ENCODE assay signal across 8 mouse cellular contexts in genomic region chr4:56088701-56089100, GRCm38 (mm10).
DNase-seq lines count a peak whose midpoint lies in the region; ATAC-seq lines count a peak whose summit lies in the region.

No protein-coding gene starts in this region.

- H3K4me2 ChIP-seq in midbrain, embryonic 13.5 days (replicated peaks) = no peak overlapping the region
- no peak overlapping the region for H3K4me2 ChIP-seq in midbrain, embryonic 15.5 days

- no peak overlapping the region for H3K9ac ChIP-seq in midbrain, embryonic 13.5 days (replicated peaks)
- no peak overlapping the region for H3K9ac ChIP-seq in midbrain, embryonic 15.5 days

- WGBS in midbrain, embryonic 13.5 days = 42% methylated on average over 4 of the region's 4 CpGs
- WGBS in midbrain, embryonic 15.5 days = 40% methylated on average over 4 of the region's 4 CpGs
- 15% methylated on average over 4 of the region's 4 CpGs for WGBS in limb, embryonic 10.5 days

- H3K4me1 ChIP-seq in midbrain, embryonic 13.5 days (replicated peaks) = peaks cover 13% of the 10 kb centered on the region; the same call in 1 of the 2 replicates
- no peaks in the 10 kb centered on the region for H3K4me1 ChIP-seq in midbrain, embryonic 15.5 days
- H3K4me1 ChIP-seq in limb, embryonic 10.5 days = peaks cover 12% of the 10 kb centered on the region

- no peaks in the 10 kb centered on the region for H3K36me3 ChIP-seq in midbrain, embryonic 13.5 days
- H3K36me3 ChIP-seq in midbrain, embryonic 15.5 days (replicated peaks) = no peaks in the 10 kb centered on the region
- H3K36me3 ChIP-seq in limb, embryonic 10.5 days = no peaks in the 10 kb centered on the region

- H3K27ac ChIP-seq in midbrain, embryonic 13.5 days = no peak overlapping the region
- no peak overlapping the region for H3K27ac ChIP-seq in midbrain, embryonic 15.5 days
- H3K27ac ChIP-seq in limb, embryonic 10.5 days = no peak overlapping the region

- no peaks in the 10 kb centered on the region for H3K27me3 ChIP-seq in midbrain, embryonic 13.5 days
- H3K27me3 ChIP-seq in midbrain, embryonic 15.5 days (replicated peaks) = no peaks in the 10 kb centered on the region
- H3K27me3 ChIP-seq in limb, embryonic 10.5 days (ENCODE audit: low read depth, poor library complexity, severe bottlenecking) = no peaks in the 10 kb centered on the region

- ATAC-seq in midbrain, embryonic 13.5 days = 0 out of 2 replicates have a peak, but pooled peaks have one; percentile 63
- ATAC-seq in midbrain, embryonic 15.5 days (replicated peaks) = no peak
- no peak for ATAC-seq in activated CD4-positive, CD25-positive, alpha-beta regulatory T cell, adult 4 months

- H3K4me3 ChIP-seq in midbrain, embryonic 13.5 days (replicated peaks) = no peak overlapping the region
- no peak overlapping the region for H3K4me3 ChIP-seq in midbrain, embryonic 15.5 days
- no peak overlapping the region for H3K4me3 ChIP-seq in limb, embryonic 10.5 days

- DNase-seq in frontal cortex, postnatal 10 days (ENCODE audit: low spot score in 2 of 2) = peak; percentile 9 to 31
- peak; percentile 52 for DNase-seq in limb, embryonic 10.5 days (ENCODE audit: low spot score)
- DNase-seq in natural killer cell, adult 2 months (ENCODE audit: low spot score in 2 of 2) = no peak
- DNase-seq in thymus, postnatal 10 days (ENCODE audit: low spot score in 2 of 2) = no peak
- DNase-seq in adrenal gland, adult 8-10 months = no peak

- no peaks in the 10 kb centered on the region for H3K9me3 ChIP-seq in midbrain, embryonic 13.5 days
- H3K9me3 ChIP-seq in midbrain, embryonic 15.5 days = no peaks in the 10 kb centered on the region
- H3K9me3 ChIP-seq in limb, embryonic 10.5 days (replicated peaks) = no peaks in the 10 kb centered on the region

Comparison
In these comparisons a context has a peak if more than half of its experiments do, and no peak if none do; other contexts are left out.
1. DNase-seq: peak in frontal cortex, postnatal 10 days (2 of 2) and limb, embryonic 10.5 days (single experiment); none in natural killer cell, adult 2 months (0 of 2), thymus, postnatal 10 days (0 of 2) and adrenal gland, adult 8-10 months (single experiment).